Mouse (Mus musculus) frontal cortex, postnatal 25 days (tissue): ENCODE data around the gene Zfp786.
"Not testable (repeated sequence)": the region's sequence is repeated elsewhere in the genome, so short reads cannot be mapped to it uniquely, and the experiment has no call there.

Experiments
- DNase-seq, 2 experiments: peaks; one replicate each; pipeline ENCODE4 v3.0.0; 2022; ENCODE audit warnings: low spot score in 2 of 2

Zfp786 gene

GRCm38 (mm10) chr6:47830104-47831078, at the start of gene Zfp786:
TSS of gene Zfp786 (minus strand) at chr6:47830867.
- peak; percentile 79 to 90 for DNase-seq

GRCm38 (mm10) chr6:47880166-47880565, 49.5 kb upstream of the Zfp786 start:
- DNase-seq: no peak

- no peak for DNase-seq
Observed at GRCm38 (mm10) chr6:47879049-47879716, 48.5 kb upstream of the Zfp786 start.

GRCm38 (mm10) chr6:47878593-47878992, 47.9 kb upstream of the Zfp786 start:
- DNase-seq: no peak

GRCm38 (mm10) chr6:47878133-47878514, 47.5 kb upstream of the Zfp786 start:
- DNase-seq: no peak

GRCm38 (mm10) chr6:47877461-47878132, 46.9 kb upstream of the Zfp786 start:
- DNase-seq: peak; percentile 76 to 81

- DNase-seq: no peak
Observed at GRCm38 (mm10) chr6:47877058-47877457, 46.4 kb upstream of the Zfp786 start, which contains the start of gene Zfp282. TSS of gene Zfp282 (plus strand) at chr6:47877204.

- DNase-seq: no peak
Observed at GRCm38 (mm10) chr6:47872266-47872665, 41.6 kb upstream of the Zfp786 start.

- DNase-seq: not testable (repeated sequence)
Observed at GRCm38 (mm10) chr6:47857729-47858128, 27.1 kb upstream of the Zfp786 start.

GRCm38 (mm10) chr6:47857241-47857640, 26.6 kb upstream of the Zfp786 start:
- no peak for DNase-seq

GRCm38 (mm10) chr6:47845779-47846178, 15.1 kb upstream of the Zfp786 start:
- no peak for DNase-seq

- no peak for DNase-seq
Observed at GRCm38 (mm10) chr6:47842337-47842736, 11.7 kb upstream of the Zfp786 start.

GRCm38 (mm10) chr6:47841831-47842230, 11.2 kb upstream of the Zfp786 start:
- DNase-seq: no peak

GRCm38 (mm10) chr6:47841077-47841476, 10.4 kb upstream of the Zfp786 start:
- no peak for DNase-seq

GRCm38 (mm10) chr6:47837630-47838029, 7.0 kb upstream of the Zfp786 start:
- no peak for DNase-seq

- peak; percentile 28 to 29 for DNase-seq
Observed at GRCm38 (mm10) chr6:47835984-47836521, 5.4 kb upstream of the Zfp786 start.

- DNase-seq: peak; percentile 87 to 94
Observed at GRCm38 (mm10) chr6:47835482-47835983, 4.9 kb upstream of the Zfp786 start, which contains the start of gene Zfp398. TSS of gene Zfp398 (plus strand) at chr6:47835661.

GRCm38 (mm10) chr6:47832220-47832619, 1.6 kb upstream of the Zfp786 start:
- DNase-seq: no peak

- no peak for DNase-seq
Observed at GRCm38 (mm10) chr6:47828950-47829349, 1.7 kb downstream of the Zfp786 start.

GRCm38 (mm10) chr6:47827462-47827861, 3.2 kb downstream of the Zfp786 start:
- no peak for DNase-seq

GRCm38 (mm10) chr6:47824241-47824640, 6.4 kb downstream of the Zfp786 start:
- DNase-seq: no peak

GRCm38 (mm10) chr6:47821776-47822175, 8.9 kb downstream of the Zfp786 start:
- no peak for DNase-seq
